Mouse (Mus musculus) liver, postnatal 0 days (tissue): ENCODE data around the gene Pxylp1. TPM values are rescaled to one million over a fixed set of nuclear protein-coding genes. Genes with fewer than 3 reads are reported as not detected.

Source experiments
- ATAC-seq: fragments of 200-750 bp; cut with Nextera tagmentation; 2 replicates; pipeline ENCODE4 v1.8.0; 2017; ENCODE audit warnings: mild to moderate bottlenecking, moderate library complexity
- DNase-seq: peaks from one replicate; pipeline ENCODE4 v3.0.0-alpha.2; 2016
- H3K27ac ChIP-seq: fragments of 300-500 bp; sonication (generic); 2 replicates; pipeline ENCODE4 v1.5.1; 2014; ENCODE audit warnings: antibody characterized with exemption, moderate library complexity, mild to moderate bottlenecking, low read depth
- H3K27me3 ChIP-seq: fragments of 300-500 bp; sonication (generic); 2 replicates; pipeline ENCODE4 v1.6.1; 2014; ENCODE audit warnings: low read length, control low read depth, mixed read lengths; ENCODE audit not compliant: insufficient read depth
- H3K36me3 ChIP-seq: fragments of 300-500 bp; sonication (generic); replicated peaks from 2 replicates; pipeline ENCODE4 v1.6.1; 2014; ENCODE audit warnings: mild to moderate bottlenecking, control low read depth, low read length, moderate library complexity, mixed read lengths; ENCODE audit not compliant: insufficient read depth
- H3K4me1 ChIP-seq: fragments of 300-500 bp; sonication (generic); 2 replicates; pipeline ENCODE4 v1.6.1; 2014; ENCODE audit warnings: antibody characterized with exemption, mild to moderate bottlenecking, control low read depth; ENCODE audit not compliant: insufficient read depth
- H3K4me2 ChIP-seq: fragments of 300-500 bp; sonication (generic); 2 replicates; pipeline ENCODE4 v1.6.1; 2014; ENCODE audit warnings: low read depth, mild to moderate bottlenecking, low read length, moderate library complexity, mixed read lengths
- H3K4me3 ChIP-seq: fragments of 300-500 bp; sonication (generic); 2 replicates; pipeline ENCODE4 v1.5.1; 2014; ENCODE audit warnings: low read depth, low read length
- H3K9ac ChIP-seq: fragments of 300-500 bp; sonication (generic); replicated peaks from 2 replicates; pipeline ENCODE4 v1.6.1; 2014; ENCODE audit warnings: mild to moderate bottlenecking, moderate library complexity
- H3K9me3 ChIP-seq: fragments of 300-500 bp; sonication (generic); 2 replicates; pipeline ENCODE4 v1.6.1; 2016; ENCODE audit warnings: mild to moderate bottlenecking, control low read depth, low read length, mixed read lengths
- CTCF ChIP-seq: sonication (generic); IDR thresholded peaks from 2 replicates; pipeline ENCODE4 v1.5.1; 2016; ENCODE audit warnings: antibody characterized with exemption, low read depth
- EP300 ChIP-seq: IDR thresholded peaks from 2 replicates; pipeline ENCODE4 v1.6.1; 2016; ENCODE audit warnings: antibody characterized with exemption, low read depth, mild to moderate bottlenecking
- WGBS: fragments of 180-500 bp; shearing (Covaris S2); extraction: QIAGEN DNeasy Blood & Tissue Kit; methylation state at CpG from one replicate; pipeline ENCODE4 v1.1.7; 2014; ENCODE audit not compliant: insufficient replicate concordance; 5-methylcytosine and 5-hydroxymethylcytosine counted together
- polyA plus RNA-seq: library from polyadenylated mRNA; unstranded; fragments of >200 nt; fragmentation: Nextera tagmentation; extraction: Ambion mirVana; gene quantifications from 2 replicates; pipeline ENCODE4 v1.2.1, GENCODE M21; 2015

The Pxylp1 gene
- polyA plus RNA-seq, 1 experiment from 2014 or later: 5.3 TPM

DNA sequence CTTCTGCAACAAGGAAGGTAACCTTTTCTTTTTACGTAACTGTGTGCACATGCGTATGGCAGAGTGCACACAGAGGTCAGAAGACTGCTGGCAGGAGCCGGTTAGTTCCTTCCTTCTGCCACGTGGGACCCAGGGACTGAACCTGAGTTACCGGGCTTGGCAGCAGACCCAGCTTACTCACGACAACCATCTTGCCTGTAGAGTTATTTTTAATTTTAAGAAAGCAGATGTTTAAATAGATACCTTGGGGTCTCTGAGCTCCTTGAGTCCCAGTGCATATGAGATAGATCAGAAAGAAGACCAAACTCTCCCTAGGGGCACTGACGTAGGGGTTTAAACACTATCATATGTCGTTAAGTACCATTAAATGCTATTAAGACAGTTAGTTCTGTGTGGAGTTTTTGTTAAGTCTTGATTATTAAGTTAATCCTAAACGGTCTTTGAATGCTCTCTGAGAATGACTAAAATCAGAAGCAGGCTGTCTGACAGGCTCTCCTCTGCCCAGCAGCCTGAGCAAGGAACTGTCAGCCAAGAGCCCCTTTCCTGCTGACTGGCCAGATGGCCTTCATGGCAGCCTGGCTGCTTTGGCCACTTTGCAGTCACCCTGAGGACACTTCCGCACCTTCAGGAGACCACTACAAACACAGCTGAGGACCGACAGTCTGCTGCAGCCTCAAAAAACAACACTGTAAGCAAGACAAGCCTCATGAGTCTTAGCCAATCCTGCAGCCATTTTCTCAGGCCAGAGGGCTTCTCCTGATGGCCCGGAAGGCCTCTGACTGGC lies 65.3 kb downstream of the Pxylp1 start:
- TF ChIP-seq CTCF: no peak
- TF ChIP-seq EP300: no peak
- no peak overlapping the region for H3K4me2 ChIP-seq
- H3K27ac ChIP-seq: no peak overlapping the region
- no peak for DNase-seq
- no peaks in the 10 kb centered on the region for H3K4me1 ChIP-seq
- H3K9ac ChIP-seq: no peak overlapping the region
- WGBS: 69% methylated on average over 12 of the region's 12 CpGs
- no peak overlapping the region for H3K4me3 ChIP-seq
- H3K36me3 ChIP-seq: peaks cover 5% of the 10 kb centered on the region; the same call in 1 of the 2 replicates
- ATAC-seq: no peak
- H3K27me3 ChIP-seq: no peaks in the 10 kb centered on the region
- H3K9me3 ChIP-seq: no peaks in the 10 kb centered on the region

DNA sequence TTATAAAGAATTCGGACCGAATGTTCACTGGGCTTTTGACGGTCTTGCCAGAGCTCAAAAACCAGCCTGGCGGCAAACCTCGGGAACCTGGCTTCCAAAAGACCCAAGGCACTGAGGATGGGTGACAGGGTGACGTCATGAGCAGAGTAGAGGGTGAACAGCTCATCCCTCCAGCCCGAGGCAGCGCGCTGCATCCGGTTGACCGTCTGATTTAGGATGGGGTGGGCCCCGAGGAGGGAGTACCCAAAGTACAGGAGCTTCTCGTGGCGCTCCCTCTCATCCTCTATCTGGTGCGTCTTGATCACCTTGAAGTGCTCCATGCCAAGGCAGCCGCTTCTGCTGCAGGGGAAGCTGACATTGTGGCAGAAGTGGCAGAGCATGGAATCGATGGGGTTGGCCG lies 67.6 kb downstream of the Pxylp1 start:
- H3K4me3 ChIP-seq: no peak overlapping the region
- no peaks in the 10 kb centered on the region for H3K9me3 ChIP-seq
- no peaks in the 10 kb centered on the region for H3K27me3 ChIP-seq
- peaks cover 5% of the 10 kb centered on the region; the same call in 1 of the 2 replicates for H3K36me3 ChIP-seq
- no peak overlapping the region for H3K27ac ChIP-seq
- 89% methylated on average over 18 of the region's 18 CpGs for WGBS
- no peak overlapping the region for H3K9ac ChIP-seq
- H3K4me2 ChIP-seq: no peak overlapping the region
- TF ChIP-seq CTCF: no peak
- TF ChIP-seq EP300: no peak
- no peak for DNase-seq
- no peaks in the 10 kb centered on the region for H3K4me1 ChIP-seq
- ATAC-seq: no peak

DNA sequence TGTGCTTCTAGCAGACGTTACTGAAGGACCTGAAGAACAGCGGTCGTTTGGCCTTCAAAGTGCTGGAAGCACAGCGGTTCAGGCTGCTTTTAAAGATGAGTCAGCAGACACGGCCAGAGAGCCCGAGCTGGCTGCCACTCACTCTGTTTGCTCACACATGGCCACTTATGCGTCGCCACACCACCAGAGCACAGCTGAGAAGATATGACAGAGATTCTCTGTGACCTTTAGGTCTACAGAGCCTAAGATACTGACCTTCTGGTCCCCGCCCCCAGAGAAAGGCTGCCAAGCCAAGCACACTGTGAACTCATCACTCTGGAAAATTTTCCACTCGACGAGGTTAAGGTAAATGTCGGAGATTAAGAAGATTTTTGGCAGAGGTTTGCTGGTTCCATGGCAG lies 68.4 kb downstream of the Pxylp1 start:
- WGBS: 59% methylated on average over 12 of the region's 12 CpGs
- Histone ChIP-seq H3K4me1 (no peaks in the 10 kb centered on the region), H3K36me3 (peaks cover 5% of the 10 kb centered on the region; the same call in 1 of the 2 replicates), H3K27ac (no peak overlapping the region), H3K4me2 (no peak overlapping the region), H3K27me3 (no peaks in the 10 kb centered on the region), H3K4me3 (no peak overlapping the region), H3K9me3 (no peaks in the 10 kb centered on the region), H3K9ac (no peak overlapping the region)
- TF ChIP-seq EP300: no peak
- TF ChIP-seq CTCF: no peak
- ATAC-seq (no peak), DNase-seq (no peak)

DNA sequence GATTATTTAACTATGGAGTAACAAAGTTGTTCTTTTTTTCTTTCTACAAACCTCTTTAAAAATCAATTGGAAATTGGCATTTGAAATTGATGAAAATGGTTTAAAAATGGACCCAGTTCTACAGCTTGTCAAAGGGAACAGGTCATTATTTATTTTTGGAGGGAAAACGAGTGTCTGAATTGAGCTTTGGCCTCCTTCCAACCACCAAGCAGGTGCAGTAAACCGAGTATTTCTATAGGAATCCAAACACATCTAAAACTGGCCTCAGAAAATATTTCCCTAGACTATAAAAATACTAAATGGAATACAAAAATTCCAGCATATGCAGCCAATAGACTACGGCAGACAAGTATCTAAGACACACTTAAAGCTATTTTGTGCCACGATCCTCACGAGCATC lies 68.9 kb downstream of the Pxylp1 start:
- ATAC-seq: no peak
- Histone ChIP-seq H3K4me2 (no peak overlapping the region), H3K9ac (no peak overlapping the region), H3K4me3 (no peak overlapping the region), H3K9me3 (no peaks in the 10 kb centered on the region), H3K36me3 (0 out of 2 replicates have a peak, but pooled peaks cover 5% of the 10 kb centered on the region), H3K4me1 (no peaks in the 10 kb centered on the region), H3K27me3 (no peaks in the 10 kb centered on the region), H3K27ac (no peak overlapping the region)
- TF ChIP-seq EP300 (no peak), CTCF (no peak)
- 68% methylated on average over 5 of the region's 5 CpGs for WGBS
- DNase-seq: no peak

DNA sequence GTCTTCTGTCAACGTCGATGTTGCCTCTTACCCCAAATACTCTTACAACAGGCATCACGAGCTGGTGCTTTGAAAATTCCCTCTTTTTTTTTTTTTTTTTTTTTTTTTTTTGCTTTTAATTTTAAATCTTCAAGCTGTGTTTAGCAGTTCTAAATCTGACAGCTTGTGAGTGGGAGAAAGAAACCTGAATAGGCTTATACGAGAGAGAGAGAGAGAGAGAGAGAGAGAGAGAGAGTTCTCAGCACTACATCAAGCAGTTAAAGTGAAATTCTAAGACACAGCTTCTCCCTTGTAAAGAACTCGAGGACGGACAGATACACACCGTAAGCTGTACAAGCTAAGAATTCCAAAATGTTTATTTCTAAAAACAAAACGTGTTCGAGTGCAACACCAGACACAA lies 69.5 kb downstream of the Pxylp1 start:
- no peak for DNase-seq
- Histone ChIP-seq H3K4me2 (no peak overlapping the region), H3K9ac (no peak overlapping the region), H3K4me3 (no peak overlapping the region), H3K4me1 (no peaks in the 10 kb centered on the region), H3K27ac (no peak overlapping the region), H3K36me3 (0 out of 2 replicates have a peak, but pooled peaks cover 5% of the 10 kb centered on the region), H3K27me3 (no peaks in the 10 kb centered on the region), H3K9me3 (no peaks in the 10 kb centered on the region)
- ATAC-seq: no peak
- TF ChIP-seq EP300: no peak
- TF ChIP-seq CTCF: no peak
- 85% methylated on average over 9 of the region's 9 CpGs for WGBS

DNA sequence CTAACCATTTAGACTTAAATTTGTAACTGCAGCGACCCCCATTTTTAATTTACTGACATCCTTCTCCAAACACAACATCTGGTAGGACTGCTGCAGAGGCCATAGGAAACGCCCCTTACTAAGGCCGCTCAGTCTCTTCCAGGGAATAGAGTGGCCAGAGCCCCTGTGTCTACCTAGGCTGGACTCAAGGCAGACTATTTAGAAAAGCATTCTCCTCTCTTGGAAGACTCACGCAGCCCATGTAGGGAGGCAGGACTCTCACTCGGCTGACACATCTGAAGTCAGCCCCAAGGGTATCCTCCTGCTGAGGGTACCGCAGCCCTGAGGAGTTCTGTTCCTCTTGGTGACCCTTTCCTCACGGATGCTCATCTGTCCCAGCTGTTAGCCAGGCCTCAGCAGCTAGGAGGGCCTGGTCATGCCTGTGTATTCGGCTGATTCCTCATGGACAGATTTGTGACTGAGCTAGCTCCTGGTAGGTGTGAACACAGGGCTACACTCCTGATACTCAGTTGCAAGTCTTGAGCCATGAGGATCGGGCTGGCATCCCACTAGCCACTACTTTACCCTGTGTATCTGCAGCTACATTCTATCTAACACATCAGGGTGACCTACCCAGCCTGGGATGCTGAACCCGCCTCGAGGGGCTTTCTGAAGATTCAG lies 73.5 kb downstream of the Pxylp1 start:
- no peak for ATAC-seq
- TF ChIP-seq EP300: no peak
- TF ChIP-seq CTCF: no peak
- Histone ChIP-seq H3K4me2 (no peak overlapping the region), H3K4me3 (no peak overlapping the region), H3K27me3 (no peaks in the 10 kb centered on the region), H3K9ac (no peak overlapping the region), H3K36me3 (no peaks in the 10 kb centered on the region), H3K4me1 (no peaks in the 10 kb centered on the region), H3K9me3 (no peaks in the 10 kb centered on the region), H3K27ac (no peak overlapping the region)
- no peak for DNase-seq
- WGBS: 63% methylated on average over 11 of the region's 11 CpGs
